Mouse (Mus musculus): ENCODE data around the gene Dnttip1. TPM values are rescaled to one million over a fixed set of nuclear protein-coding genes. Genes with fewer than 3 reads are reported as not detected.

Gene Dnttip1
- polyA plus RNA-seq, 1 experiment, result 28.7 TPM

DNA sequence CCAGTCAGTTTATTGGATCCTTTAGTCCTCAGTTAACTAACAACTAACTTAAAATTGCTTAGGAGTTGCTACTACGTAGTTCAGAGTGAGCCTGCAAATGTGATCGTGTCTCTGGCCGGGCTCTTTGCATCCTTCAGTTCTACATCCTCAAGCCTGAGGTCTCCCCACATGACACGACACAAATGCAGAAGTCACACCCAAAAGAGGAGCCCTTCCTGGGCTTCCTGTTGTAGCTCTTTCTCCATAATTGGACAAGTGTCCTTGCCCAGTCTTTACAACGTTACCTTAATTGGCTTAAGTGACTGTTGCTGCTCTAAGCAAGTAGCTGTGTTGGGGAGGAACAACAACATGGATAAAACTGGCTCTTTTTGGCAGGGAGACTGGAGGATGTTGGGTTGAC lies 69.6 kb downstream of the Dnttip1 start:
- Histone ChIP-seq H3K4me3 (ENCODE audit: insufficient read depth, low read length) (no peak overlapping the region), H3K4me1 (ENCODE audit: control insufficient read depth, insufficient read depth, low read length) (peaks cover 7% of the 10 kb centered on the region), H3K27ac (ENCODE audit: insufficient read depth, low read length) (no peak overlapping the region)
- TF ChIP-seq CTCF (IDR thresholded peaks at IDR 0.05; ENCODE audit: borderline replicate concordance, insufficient read depth, low read length) (no peak), POLR2A (IDR thresholded peaks at IDR 0.05; ENCODE audit: low read depth, low read length) (no peak)

DNA sequence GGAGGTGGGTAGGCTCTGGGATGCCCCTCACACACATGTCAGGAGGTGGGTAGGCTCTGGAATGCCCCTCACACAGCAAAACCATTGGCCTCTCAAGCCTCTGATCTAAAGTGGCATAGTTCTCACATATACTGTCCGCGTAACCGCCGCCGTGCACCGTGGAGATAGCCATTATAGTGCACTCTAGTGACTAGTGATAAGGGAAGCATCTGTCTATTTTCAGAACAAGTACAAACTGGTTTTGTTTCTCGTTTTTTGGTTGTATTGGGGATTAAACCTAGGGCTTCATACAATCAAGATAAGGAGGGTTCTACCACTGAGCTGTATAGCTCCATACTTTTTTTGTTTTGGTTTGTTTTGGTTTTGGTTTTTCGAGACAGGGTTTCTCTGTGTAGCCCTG lies 70.0 kb downstream of the Dnttip1 start:
- Histone ChIP-seq H3K4me3 (ENCODE audit: insufficient read depth, low read length) (no peak overlapping the region), H3K27ac (ENCODE audit: insufficient read depth, low read length) (no peak overlapping the region), H3K4me1 (ENCODE audit: control insufficient read depth, insufficient read depth, low read length) (peaks cover 7% of the 10 kb centered on the region)
- no peak for TF ChIP-seq POLR2A (IDR thresholded peaks at IDR 0.05; ENCODE audit: low read depth, low read length)
- no peak for TF ChIP-seq CTCF (IDR thresholded peaks at IDR 0.05; ENCODE audit: borderline replicate concordance, insufficient read depth, low read length)

DNA sequence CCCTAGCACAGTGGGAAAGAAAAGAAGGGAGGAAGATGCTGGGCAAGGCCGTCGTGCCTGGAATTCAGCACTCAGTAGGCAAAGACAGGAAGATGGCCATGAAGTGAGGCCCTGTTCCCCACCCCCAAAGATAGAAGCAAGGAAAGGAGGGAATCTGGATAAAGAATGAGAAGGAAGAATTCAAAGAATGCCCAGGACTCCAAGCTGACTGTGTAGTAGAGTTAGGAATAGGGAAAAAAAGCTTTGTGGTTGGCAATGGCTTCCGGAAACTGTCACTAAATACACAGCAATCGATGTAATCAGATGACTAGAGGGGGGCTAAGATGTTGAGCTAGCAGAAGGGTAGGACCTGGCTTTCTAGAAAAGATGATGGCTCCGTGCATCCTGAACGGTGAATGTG lies 71.4 kb downstream of the Dnttip1 start:
- H3K4me1 ChIP-seq (ENCODE audit: control insufficient read depth, insufficient read depth, low read length), result peaks cover 7% of the 10 kb centered on the region
- H3K4me3 ChIP-seq (ENCODE audit: insufficient read depth, low read length), result no peak overlapping the region
- no peak overlapping the region for H3K27ac ChIP-seq (ENCODE audit: insufficient read depth, low read length)
- TF ChIP-seq POLR2A (IDR thresholded peaks at IDR 0.05; ENCODE audit: low read depth, low read length), result no peak
- TF ChIP-seq CTCF (IDR thresholded peaks at IDR 0.05; ENCODE audit: borderline replicate concordance, insufficient read depth, low read length), result no peak

DNA sequence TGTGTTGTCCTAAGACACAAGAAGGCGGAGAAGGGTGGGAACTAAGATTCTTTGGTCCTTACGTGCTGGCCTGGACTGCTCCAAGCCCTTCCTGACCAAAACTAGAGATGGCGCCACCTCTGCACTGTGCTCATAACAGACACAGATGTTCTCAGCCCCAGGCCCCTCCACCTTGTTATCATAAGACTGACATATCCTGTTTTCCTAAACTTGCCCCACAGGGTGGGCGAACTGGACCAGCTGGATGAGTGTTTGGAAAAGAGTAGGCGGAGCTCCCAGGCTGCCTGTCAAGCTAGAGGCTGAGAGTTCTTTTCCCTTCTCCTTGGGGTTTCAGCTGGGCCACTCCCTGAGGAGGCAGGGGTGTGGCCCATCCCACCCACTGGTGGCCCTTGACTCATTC lies 71.9 kb downstream of the Dnttip1 start:
- TF ChIP-seq CTCF (IDR thresholded peaks at IDR 0.05; ENCODE audit: borderline replicate concordance, insufficient read depth, low read length) (no peak), POLR2A (IDR thresholded peaks at IDR 0.05; ENCODE audit: low read depth, low read length) (no peak)
- Histone ChIP-seq H3K27ac (ENCODE audit: insufficient read depth, low read length) (no peak overlapping the region), H3K4me3 (ENCODE audit: insufficient read depth, low read length) (no peak overlapping the region), H3K4me1 (ENCODE audit: control insufficient read depth, insufficient read depth, low read length) (peaks cover 7% of the 10 kb centered on the region)

Other genes starting within 250 kb of the Dnttip1 start
- 59.6 and 66.3 TPM in 2 replicates for gene Pigt, start 248.5 kb upstream of the Dnttip1 start, polyA plus RNA-seq (2011; ENCODE audit: insufficient read length, low read depth, missing spikeins)
- not detected in 2 replicates for gene Wfdc2, start 183.6 kb upstream of the Dnttip1 start, polyA plus RNA-seq (2011; ENCODE audit: insufficient read length, low read depth, missing spikeins)
- gene Spint3, start 172.5 kb upstream of the Dnttip1 start, polyA plus RNA-seq (2011; ENCODE audit: insufficient read length, low read depth, missing spikeins), result not detected in 2 replicates
- not detected in 2 replicates for gene Wfdc6a, start 160.5 kb upstream of the Dnttip1 start, polyA plus RNA-seq (2011; ENCODE audit: insufficient read length, low read depth, missing spikeins)
- gene Eppin, start 152.4 kb upstream of the Dnttip1 start, polyA plus RNA-seq (2011; ENCODE audit: insufficient read length, low read depth, missing spikeins), result not detected in 2 replicates
- gene Wfdc6b, start 132.5 kb upstream of the Dnttip1 start, polyA plus RNA-seq (2011; ENCODE audit: insufficient read length, low read depth, missing spikeins), result not detected in 2 replicates
- not detected in 2 replicates for gene Wfdc8, start 132.4 kb upstream of the Dnttip1 start, polyA plus RNA-seq (2011; ENCODE audit: insufficient read length, low read depth, missing spikeins)
- gene Wfdc16, start 107.2 kb upstream of the Dnttip1 start, polyA plus RNA-seq (2011; ENCODE audit: insufficient read length, low read depth, missing spikeins), result not detected in 2 replicates
- not detected in 2 replicates for gene Wfdc10, start 89.9 kb upstream of the Dnttip1 start, polyA plus RNA-seq (2011; ENCODE audit: insufficient read length, low read depth, missing spikeins)
- not detected in 2 replicates for gene Wfdc9, start 89.4 kb upstream of the Dnttip1 start, polyA plus RNA-seq (2011; ENCODE audit: insufficient read length, low read depth, missing spikeins)
- gene Wfdc11, start 71.9 kb upstream of the Dnttip1 start, polyA plus RNA-seq (2011; ENCODE audit: insufficient read length, low read depth, missing spikeins), result not detected in 2 replicates
- gene Wfdc13, start 60.9 kb upstream of the Dnttip1 start, polyA plus RNA-seq (2011; ENCODE audit: insufficient read length, low read depth, missing spikeins), result not detected in 2 replicates
- gene Spint4, start 47.5 kb upstream of the Dnttip1 start, polyA plus RNA-seq (2011; ENCODE audit: insufficient read length, low read depth, missing spikeins), result not detected in 2 replicates
- not detected in 2 replicates for gene Spint5, start 30.7 kb upstream of the Dnttip1 start, polyA plus RNA-seq (2011; ENCODE audit: insufficient read length, low read depth, missing spikeins)
- gene Wfdc3, start 52 bp upstream of the Dnttip1 start, polyA plus RNA-seq (2011; ENCODE audit: insufficient read length, low read depth, missing spikeins), result not detected in 2 replicates
- gene Ube2c, start 23.9 kb downstream of the Dnttip1 start, polyA plus RNA-seq (2011; ENCODE audit: insufficient read length, low read depth, missing spikeins), result 101 and 146 TPM in 2 replicates
- gene Tnnc2, start 34.0 kb downstream of the Dnttip1 start, polyA plus RNA-seq (2011; ENCODE audit: insufficient read length, low read depth, missing spikeins), result not detected in 2 replicates
- 14.4 and 18.2 TPM in 2 replicates for gene Snx21, start 39.8 kb downstream of the Dnttip1 start, polyA plus RNA-seq (2011; ENCODE audit: insufficient read length, low read depth, missing spikeins)
- gene Acot8, start 58.9 kb downstream of the Dnttip1 start, polyA plus RNA-seq (2011; ENCODE audit: insufficient read length, low read depth, missing spikeins), result 12.1 and 13.5 TPM in 2 replicates
- 3.7 and 4.1 TPM in 2 replicates for gene Zswim3, start 59.1 kb downstream of the Dnttip1 start, polyA plus RNA-seq (2011; ENCODE audit: insufficient read length, low read depth, missing spikeins)
- gene Zswim1, start 76.7 kb downstream of the Dnttip1 start, polyA plus RNA-seq (2011; ENCODE audit: insufficient read length, low read depth, missing spikeins), result 10.1 and 12.5 TPM in 2 replicates
- not detected in 2 replicates for gene Spata25, start 82.6 kb downstream of the Dnttip1 start, polyA plus RNA-seq (2011; ENCODE audit: insufficient read length, low read depth, missing spikeins)
- gene Ctsa, start 86.9 kb downstream of the Dnttip1 start, polyA plus RNA-seq (2011; ENCODE audit: insufficient read length, low read depth, missing spikeins), result 250 and 288 TPM in 2 replicates
- 5.0 and 7.4 TPM in 2 replicates for gene Neurl2, start 87.5 kb downstream of the Dnttip1 start, polyA plus RNA-seq (2011; ENCODE audit: insufficient read length, low read depth, missing spikeins)
- 26.5 and 39.5 TPM in 2 replicates for gene Pltp, start 111.7 kb downstream of the Dnttip1 start, polyA plus RNA-seq (2011; ENCODE audit: insufficient read length, low read depth, missing spikeins)
- gene Pcif1, start 133.3 kb downstream of the Dnttip1 start, polyA plus RNA-seq (2011; ENCODE audit: insufficient read length, low read depth, missing spikeins), result 18.2 and 18.3 TPM in 2 replicates
- gene Zfp335, start 165.8 kb downstream of the Dnttip1 start, polyA plus RNA-seq (2011; ENCODE audit: insufficient read length, low read depth, missing spikeins), result 11.0 and 11.9 TPM in 2 replicates
- 8.0 and 8.1 TPM in 2 replicates for gene Mmp9, start 194.8 kb downstream of the Dnttip1 start, polyA plus RNA-seq (2011; ENCODE audit: insufficient read length, low read depth, missing spikeins)
- gene Slc12a5, start 214.8 kb downstream of the Dnttip1 start, polyA plus RNA-seq (2011; ENCODE audit: insufficient read length, low read depth, missing spikeins), result 0.55 and 1.4 TPM in 2 replicates